Mouse (Mus musculus) intestine, embryonic 14.5 days (tissue): ENCODE results near the gene Ccdc191. TPM values are rescaled to one million over a fixed set of nuclear protein-coding genes. Genes with fewer than 3 reads are reported as not detected.

Experiments
- ATAC-seq: fragments of 200-750 bp; cut with Nextera tagmentation; replicated peaks from 2 replicates; pipeline ENCODE4 v1.8.0; 2017; ENCODE audit warnings: low read depth, moderate number of reproducible peaks, moderate TSS enrichment, moderate library complexity; ENCODE audit not compliant: low FRiP score, low TSS enrichment
- DNase-seq: peaks from one replicate; pipeline ENCODE4 v3.0.0-alpha.2; 2018; ENCODE audit warnings: low spot score
- H3K27ac ChIP-seq: fragments of 300-500 bp; sonication (generic); 2 replicates; pipeline ENCODE4 v1.5.1; 2014; ENCODE audit warnings: low read depth, mild to moderate bottlenecking, control low read depth
- H3K27me3 ChIP-seq: fragments of 300-500 bp; sonication (generic); replicated peaks from 2 replicates; pipeline ENCODE4 v1.6.1; 2014; ENCODE audit warnings: low read length, control low read depth; ENCODE audit not compliant: control insufficient read depth, insufficient read depth
- H3K36me3 ChIP-seq: fragments of 300-500 bp; sonication (generic); 2 replicates; pipeline ENCODE4 v1.6.1; 2014; ENCODE audit warnings: low read length, control low read depth; ENCODE audit not compliant: control insufficient read depth, insufficient read depth
- H3K4me1 ChIP-seq: fragments of 300-500 bp; sonication (generic); replicated peaks from 2 replicates; pipeline ENCODE4 v1.6.1; 2014; ENCODE audit warnings: low read length, control low read depth, mixed read lengths; ENCODE audit not compliant: control insufficient read depth, insufficient read depth
- H3K4me2 ChIP-seq: fragments of 300-500 bp; sonication (generic); 2 replicates; pipeline ENCODE4 v1.6.1; 2014; ENCODE audit warnings: low read length
- H3K4me3 ChIP-seq: fragments of 300-500 bp; sonication (generic); 2 replicates; pipeline ENCODE4 v1.5.1; 2014; ENCODE audit warnings: low read depth, low read length, control low read depth, mixed read lengths
- H3K9ac ChIP-seq: fragments of 300-500 bp; sonication (generic); 2 replicates; pipeline ENCODE4 v1.6.1; 2014; ENCODE audit warnings: mild to moderate bottlenecking, low read length
- H3K9me3 ChIP-seq: fragments of 300-500 bp; sonication (generic); 2 replicates; pipeline ENCODE4 v1.6.1; 2016; ENCODE audit warnings: low read length, control low read depth; ENCODE audit not compliant: control insufficient read depth
- WGBS: fragments of 180-500 bp; shearing (Covaris S2); extraction: QIAGEN DNeasy Blood & Tissue Kit; methylation state at CpG from one replicate; pipeline ENCODE4 v1.1.7; 2014; 5-methylcytosine and 5-hydroxymethylcytosine counted together
- polyA plus RNA-seq: library from polyadenylated mRNA; unstranded; fragments of >200 nt; fragmentation: Nextera tagmentation; extraction: Ambion mirVana; gene quantifications from 2 replicates; pipeline ENCODE4 v1.2.1, GENCODE M21; 2014

Gene Ccdc191
- polyA plus RNA-seq, 1 experiment from 2014 or later = 10.8 TPM

DNA sequence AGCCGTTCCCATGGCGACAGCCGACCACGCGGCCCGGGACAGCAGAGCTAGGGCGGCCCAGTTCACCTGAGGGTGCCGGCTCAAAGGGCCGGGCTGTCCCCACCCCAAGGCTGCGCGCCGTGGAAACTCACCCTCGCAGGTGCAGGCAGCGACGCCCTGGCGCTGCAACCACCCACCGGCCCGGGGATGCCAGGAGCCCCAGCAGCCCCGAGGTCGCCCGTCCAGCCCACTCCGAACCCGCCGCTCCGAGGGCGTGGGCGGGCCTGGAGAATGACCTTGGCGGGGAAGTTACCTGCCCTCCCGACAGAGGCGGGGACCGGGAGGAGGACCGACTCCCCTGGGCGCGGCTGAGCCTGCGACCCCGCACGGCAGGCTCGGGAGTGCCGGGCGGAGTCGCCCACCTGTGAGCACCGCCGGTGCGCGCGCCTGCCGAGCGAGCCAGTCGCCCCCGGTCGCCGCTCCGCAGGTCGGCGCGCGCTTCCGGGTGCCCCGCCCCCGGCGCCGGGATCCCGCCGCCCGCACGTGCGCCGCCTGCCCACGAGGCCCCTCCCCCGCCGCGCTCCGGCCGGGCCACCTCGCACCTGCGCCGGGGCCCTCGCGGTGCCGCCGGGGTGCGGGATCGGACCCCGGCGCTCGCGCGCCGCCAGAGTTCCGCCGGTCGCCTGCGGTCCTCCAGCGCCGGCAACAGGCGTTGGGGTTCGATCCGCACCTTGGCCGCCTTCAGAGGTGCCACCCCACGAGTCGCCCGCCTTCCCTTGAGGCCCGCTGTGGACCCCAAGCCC is 89.9 kb downstream of the Ccdc191 start, which contains the start of gene Zdhhc23:
Zdhhc23 (minus strand) TSS at position 464 of the 782 bp plus-strand sequence.
- DNase-seq (peak; percentile 71), ATAC-seq (peak; percentile 87)
- Histone ChIP-seq H3K9ac (peak within 1 kb of the TSS; percentile 52), H3K4me3 (peak within 1 kb of the TSS; percentile 66), H3K27me3 (peaks cover 25% of the 10 kb centered on the region; the same call in 1 of the 2 replicates), H3K9me3 (no peaks in the 10 kb centered on the region), H3K36me3 (no peaks in the 10 kb centered on the region), H3K27ac (no peak within 1 kb of the TSS), H3K4me2 (peak within 1 kb of the TSS; percentile 100), H3K4me1 (no peaks in the 10 kb centered on the region)
- under 1% methylated on average over 74 of the region's 103 CpGs for WGBS

DNA sequence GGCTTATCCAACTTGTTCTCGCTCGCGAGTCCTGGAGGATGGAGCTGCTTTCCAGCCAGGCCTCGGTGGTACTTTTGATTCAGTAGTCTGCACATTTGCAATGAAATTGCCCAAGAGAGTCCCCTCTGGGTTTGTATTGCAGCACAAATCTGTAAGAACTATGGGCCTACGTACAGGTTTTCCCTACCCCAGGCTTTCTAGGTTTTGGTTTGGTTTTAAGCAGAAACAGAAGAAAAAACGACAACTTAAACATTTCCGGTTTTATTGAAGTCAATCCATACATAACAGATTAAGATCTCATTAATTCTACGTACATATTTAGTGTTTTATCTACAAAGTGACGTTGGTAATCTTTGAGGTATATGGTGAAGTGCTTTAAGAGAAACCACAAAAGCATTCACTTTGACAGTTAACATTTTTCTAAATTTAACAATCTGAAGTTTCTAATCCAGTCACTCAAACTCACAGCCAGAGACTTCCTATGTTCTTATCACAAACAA is 90.6 kb downstream of the Ccdc191 start:
- WGBS = 28% methylated on average over 9 of the region's 9 CpGs
- H3K9ac ChIP-seq = peak overlapping the region; percentile 52
- H3K27me3 ChIP-seq = peaks cover 25% of the 10 kb centered on the region; the same call in 1 of the 2 replicates
- H3K27ac ChIP-seq = no peak overlapping the region
- peak overlapping the region; percentile 66 for H3K4me3 ChIP-seq
- H3K4me1 ChIP-seq = no peaks in the 10 kb centered on the region
- ATAC-seq (0 out of 2 replicates have a peak, but pooled peaks have one; percentile 1), DNase-seq (no peak)
- peak overlapping the region; percentile 100 for H3K4me2 ChIP-seq
- no peaks in the 10 kb centered on the region for H3K36me3 ChIP-seq
- H3K9me3 ChIP-seq = no peaks in the 10 kb centered on the region

DNA sequence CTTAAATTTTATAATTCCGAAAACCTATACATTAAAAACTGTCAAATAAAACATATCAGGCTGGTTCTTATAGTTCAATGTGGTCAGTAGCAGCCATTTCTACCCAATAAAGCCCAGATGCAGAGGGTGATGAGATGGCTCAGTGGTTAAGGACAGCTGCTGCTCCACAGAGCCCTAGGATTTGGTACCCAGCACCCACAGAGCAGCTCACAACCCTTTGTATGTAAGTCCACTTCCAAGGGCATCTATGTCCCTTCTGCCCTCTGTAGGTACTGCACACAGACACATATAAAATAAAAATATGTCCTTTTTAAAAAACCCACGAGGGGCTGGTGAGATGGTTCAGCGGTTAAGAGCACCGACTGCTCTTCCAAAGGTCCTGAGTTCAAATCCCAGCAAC is 96.7 kb downstream of the Ccdc191 start:
- no peaks in the 10 kb centered on the region for H3K27me3 ChIP-seq
- no peaks in the 10 kb centered on the region for H3K36me3 ChIP-seq
- DNase-seq (no peak), ATAC-seq (no peak)
- H3K4me3 ChIP-seq = no peak overlapping the region
- no peak overlapping the region for H3K9ac ChIP-seq
- H3K4me2 ChIP-seq = no peak overlapping the region
- WGBS = 92% methylated on average over 4 of the region's 4 CpGs
- no peak overlapping the region for H3K27ac ChIP-seq
- no peaks in the 10 kb centered on the region for H3K4me1 ChIP-seq
- H3K9me3 ChIP-seq = no peaks in the 10 kb centered on the region

DNA sequence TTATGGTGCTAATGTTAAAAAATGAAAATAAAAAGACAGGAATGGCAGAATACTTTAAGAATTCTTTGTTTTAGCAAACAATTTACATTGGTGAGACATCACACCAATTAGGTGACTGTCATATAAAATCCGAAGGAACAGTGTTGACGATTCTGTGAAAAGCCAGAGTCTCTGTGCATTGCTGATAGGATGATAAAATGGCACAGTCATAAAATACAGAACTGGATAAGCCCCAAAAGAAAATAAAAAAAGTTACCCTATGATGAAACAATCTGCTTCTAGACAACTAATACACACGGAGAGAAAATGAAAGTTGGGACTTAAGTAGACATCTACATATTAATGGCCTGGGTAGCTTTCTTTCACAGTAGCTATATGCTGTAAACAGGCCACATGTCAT is 105.0 kb downstream of the Ccdc191 start:
- Histone ChIP-seq H3K27me3 (no peaks in the 10 kb centered on the region), H3K4me3 (no peak overlapping the region), H3K27ac (no peak overlapping the region), H3K4me1 (no peaks in the 10 kb centered on the region), H3K4me2 (no peak overlapping the region), H3K9me3 (no peaks in the 10 kb centered on the region), H3K9ac (no peak overlapping the region), H3K36me3 (no peaks in the 10 kb centered on the region)
- ATAC-seq = no peak
- DNase-seq = no peak
- 82% methylated on average over 3 of the region's 3 CpGs for WGBS

DNA sequence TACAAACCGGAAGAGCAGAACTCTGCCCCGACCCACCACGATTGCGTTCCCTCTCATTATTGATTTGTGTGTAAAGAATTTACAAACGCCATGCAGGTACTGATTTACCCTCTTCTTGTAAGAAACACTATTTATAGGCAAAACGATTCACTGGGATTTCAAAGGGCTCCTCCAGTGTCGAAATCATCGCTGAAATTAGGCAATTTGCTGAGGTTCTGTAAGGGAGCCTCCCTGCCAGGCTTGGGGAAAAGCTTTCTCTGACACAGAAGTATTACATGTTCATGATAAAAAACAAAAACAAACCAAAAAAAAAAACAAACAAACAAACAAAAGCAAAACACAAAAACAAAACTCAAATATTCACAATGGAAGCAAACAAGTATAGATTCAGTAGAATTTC is 109.5 kb downstream of the Ccdc191 start:
- H3K4me2 ChIP-seq = no peak overlapping the region
- no peaks in the 10 kb centered on the region for H3K9me3 ChIP-seq
- no peak for DNase-seq
- no peaks in the 10 kb centered on the region for H3K36me3 ChIP-seq
- no peaks in the 10 kb centered on the region for H3K27me3 ChIP-seq
- no peak overlapping the region for H3K9ac ChIP-seq
- 82% methylated on average over 8 of the region's 8 CpGs for WGBS
- H3K27ac ChIP-seq = no peak overlapping the region
- H3K4me1 ChIP-seq = no peaks in the 10 kb centered on the region
- no peak for ATAC-seq
- no peak overlapping the region for H3K4me3 ChIP-seq

DNA sequence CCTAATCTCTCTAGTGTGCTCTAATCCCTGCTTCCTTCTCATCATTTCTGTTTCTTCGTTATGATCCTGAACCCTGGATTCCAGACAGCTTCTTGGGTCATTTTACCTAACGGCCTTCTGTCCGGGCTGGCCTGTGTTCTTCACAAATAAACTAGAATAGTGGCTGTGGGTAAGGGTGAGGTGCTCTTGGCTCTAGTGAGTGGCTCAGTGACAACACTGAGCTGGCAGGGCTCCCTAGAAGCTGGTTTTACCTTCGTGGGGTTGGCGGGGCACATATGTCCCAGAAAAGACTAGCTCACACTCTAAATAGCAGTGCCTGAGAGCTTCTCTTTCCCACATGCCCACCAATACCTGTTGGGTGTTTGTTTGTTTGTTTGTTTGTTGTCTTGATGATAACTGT is 109.9 kb downstream of the Ccdc191 start:
- DNase-seq = peak; percentile 6
- no peak overlapping the region for H3K4me3 ChIP-seq
- H3K4me1 ChIP-seq = no peaks in the 10 kb centered on the region
- no peaks in the 10 kb centered on the region for H3K9me3 ChIP-seq
- ATAC-seq = no peak
- no peaks in the 10 kb centered on the region for H3K36me3 ChIP-seq
- WGBS = 82% methylated on average over 5 of the region's 5 CpGs
- H3K4me2 ChIP-seq = no peak overlapping the region
- no peak overlapping the region for H3K9ac ChIP-seq
- H3K27me3 ChIP-seq = no peaks in the 10 kb centered on the region
- H3K27ac ChIP-seq = no peak overlapping the region

DNA sequence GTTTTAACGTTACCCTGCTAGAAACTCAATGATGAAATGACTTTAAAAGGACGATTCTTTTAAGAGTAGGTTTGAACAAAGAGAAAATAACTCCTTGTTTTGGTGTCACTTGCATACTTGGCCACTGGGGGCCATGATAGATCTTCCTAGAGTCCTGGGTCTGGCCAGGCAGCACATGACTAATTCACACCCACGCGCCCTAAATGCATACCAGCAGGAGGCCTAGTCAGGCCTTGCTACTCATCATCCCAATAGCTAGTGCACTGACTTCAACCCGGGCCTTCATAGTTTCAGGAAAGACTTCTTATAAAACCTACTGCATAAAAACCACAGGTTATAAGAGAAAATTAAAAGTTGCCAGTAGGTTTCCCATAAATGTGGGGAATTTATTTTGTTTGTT is 112.5 kb downstream of the Ccdc191 start:
- no peak overlapping the region for H3K9ac ChIP-seq
- H3K4me2 ChIP-seq = no peak overlapping the region
- ATAC-seq = no peak
- H3K4me3 ChIP-seq = no peak overlapping the region
- no peaks in the 10 kb centered on the region for H3K9me3 ChIP-seq
- H3K27me3 ChIP-seq = no peaks in the 10 kb centered on the region
- 58% methylated on average over 5 of the region's 5 CpGs for WGBS
- H3K4me1 ChIP-seq = no peaks in the 10 kb centered on the region
- peak; percentile 35 for DNase-seq
- no peaks in the 10 kb centered on the region for H3K36me3 ChIP-seq
- H3K27ac ChIP-seq = no peak overlapping the region

DNA sequence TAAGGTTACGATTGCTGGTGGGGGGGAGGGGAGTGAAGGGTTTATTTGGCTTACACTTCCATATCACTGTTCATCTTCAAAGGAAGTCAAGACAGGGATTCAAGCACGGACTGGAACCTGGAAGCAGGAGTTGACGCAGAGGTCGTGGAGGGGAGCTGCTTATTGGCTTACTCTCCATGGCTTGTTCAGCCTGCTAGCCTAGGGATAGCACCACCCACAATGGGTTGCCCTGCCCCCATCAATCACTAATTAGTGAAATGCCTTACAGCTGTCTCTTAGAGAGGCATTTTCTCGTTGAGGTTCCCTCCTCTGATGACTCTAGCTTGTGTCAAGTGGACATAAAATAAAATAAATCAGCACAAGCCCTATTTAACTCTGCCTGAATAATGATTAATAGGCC is 121.4 kb downstream of the Ccdc191 start:
- Histone ChIP-seq H3K27me3 (no peaks in the 10 kb centered on the region), H3K9me3 (no peaks in the 10 kb centered on the region), H3K4me1 (no peaks in the 10 kb centered on the region), H3K9ac (no peak overlapping the region), H3K36me3 (no peaks in the 10 kb centered on the region), H3K4me3 (no peak overlapping the region), H3K4me2 (no peak overlapping the region), H3K27ac (no peak overlapping the region)
- WGBS = 53% methylated on average over 5 of the region's 5 CpGs
- DNase-seq = peak; percentile 24
- no peak for ATAC-seq
